Mouse (Mus musculus) spleen, postnatal 0 days (tissue): ENCODE data around the gene Cylc1. TPM values are rescaled to one million over a fixed set of nuclear protein-coding genes. Genes with fewer than 3 reads are reported as not detected.

Experiments
- polyA plus RNA-seq: library from polyadenylated mRNA; unstranded; fragments of >200 nt; fragmentation: Nextera tagmentation; extraction: Ambion mirVana; gene quantifications from 2 replicates; pipeline ENCODE4 v1.2.1, GENCODE M21; 2015

Cylc1 gene
- polyA plus RNA-seq = not detected in 2 replicates

DNA sequence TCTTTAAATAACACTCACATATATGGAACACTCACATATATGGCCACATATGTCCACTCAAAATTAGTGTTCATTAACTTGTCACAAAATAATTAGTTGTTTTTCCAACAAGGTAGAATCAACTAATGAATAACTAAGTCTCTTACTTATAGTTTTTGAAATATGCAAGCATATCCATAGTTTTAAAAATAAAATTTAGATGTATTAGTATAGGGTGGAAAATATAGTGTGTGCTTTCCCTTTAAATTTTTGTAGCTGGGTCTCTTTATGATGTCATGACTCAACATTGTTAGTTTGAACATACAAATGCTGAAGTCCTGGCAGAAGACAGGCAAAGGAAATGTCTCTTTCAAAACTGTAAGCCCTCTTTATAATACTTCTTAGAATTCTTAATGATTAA, at the start of gene Cylc1:
Gene Cylc1, plus strand, starts transcription at position 301 of the 400 bp plus-strand sequence.

DNA sequence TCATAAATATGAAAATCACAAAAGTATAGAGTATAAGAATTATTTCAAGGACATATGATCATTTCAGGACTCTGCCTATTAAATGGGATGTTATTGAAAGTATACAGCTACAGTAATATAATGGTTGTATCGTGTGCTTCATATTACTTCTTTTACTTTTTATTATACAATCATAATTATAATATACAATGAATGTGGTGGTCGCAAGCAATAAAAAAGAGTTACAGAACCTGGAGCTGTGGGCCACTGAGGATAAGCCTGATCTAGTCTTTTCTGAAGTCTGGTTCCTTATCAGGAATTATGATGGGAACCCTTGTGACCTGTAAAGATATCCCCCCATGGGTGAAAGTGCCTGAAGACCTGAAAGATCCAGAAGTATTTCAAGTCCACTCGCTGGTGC, 57.8 kb downstream of the Cylc1 start, which contains the start of gene Gm10112:
Gene Gm10112, plus strand, starts transcription at position 301 of the 400 bp plus-strand sequence.

Other genes starting within 250 kb of the Cylc1 start
- not detected in 2 replicates for gene Gm10112, start 57.9 kb downstream of the Cylc1 start, polyA plus RNA-seq